Mouse (Mus musculus): ENCODE data around the gene Rnf4. TPM values are rescaled to one million over a fixed set of nuclear protein-coding genes. Genes with fewer than 3 reads are reported as not detected.
A peak's percentile ranks its signal among the peaks of the same experiment; 100 is the strongest.

The Rnf4 gene
- polyA plus RNA-seq, 1 experiment from 2014 or later = 165 TPM

DNA sequence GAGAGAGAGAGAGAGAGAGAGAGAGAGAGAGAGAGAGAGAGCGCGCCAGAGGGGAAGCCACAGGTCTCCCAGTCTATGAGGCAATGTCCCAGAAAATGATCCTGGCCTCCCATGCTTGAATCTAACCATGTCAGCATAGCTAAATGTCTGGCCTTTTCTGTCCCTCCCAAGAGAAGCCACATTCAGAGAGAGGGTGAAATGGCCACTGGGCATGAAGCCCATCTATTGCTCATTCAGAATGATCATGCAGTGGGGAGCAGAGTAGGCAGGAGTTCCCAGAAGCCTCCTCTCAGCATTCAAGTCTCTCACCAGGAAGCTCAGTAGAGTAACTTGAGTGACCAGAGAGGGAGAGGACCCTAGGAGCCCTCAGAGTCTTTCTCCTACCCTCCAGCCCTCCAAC, 40.9 kb upstream of the Rnf4 start:
- no peaks in the 10 kb centered on the region for H3K36me3 ChIP-seq (ENCODE audit: control insufficient read depth, insufficient read depth, low read length)
- H3K9ac ChIP-seq (ENCODE audit: low read length) = no peak overlapping the region
- no peak overlapping the region for H3K4me2 ChIP-seq (ENCODE audit: low read length)
- H3K4me3 ChIP-seq (ENCODE audit: low read depth, low read length) = no peak overlapping the region
- WGBS = 94% methylated on average over 2 of the region's 2 CpGs
- ATAC-seq (no peak), DNase-seq (ENCODE audit: low spot score) (no peak)
- H3K27me3 ChIP-seq (replicated peaks; ENCODE audit: control insufficient read depth, insufficient read depth, low read length) = no peaks in the 10 kb centered on the region
- no peaks in the 10 kb centered on the region for H3K4me1 ChIP-seq (ENCODE audit: control insufficient read depth, insufficient read depth, low read length)
- H3K27ac ChIP-seq (ENCODE audit: low read depth, low read length) = no peak overlapping the region
- no peaks in the 10 kb centered on the region for H3K9me3 ChIP-seq (replicated peaks; ENCODE audit: control insufficient read depth, low read length)

- no peak overlapping the region for H3K4me3 ChIP-seq (ENCODE audit: low read depth, low read length)
- no peaks in the 10 kb centered on the region for H3K36me3 ChIP-seq (ENCODE audit: control insufficient read depth, insufficient read depth, low read length)
- H3K9ac ChIP-seq (ENCODE audit: low read length) = no peak overlapping the region
- DNase-seq (ENCODE audit: low spot score) (peak; percentile 8), ATAC-seq (no peak)
- no peak overlapping the region for H3K4me2 ChIP-seq (ENCODE audit: low read length)
- WGBS = 53% methylated on average over 4 of the region's 4 CpGs
- no peaks in the 10 kb centered on the region for H3K4me1 ChIP-seq (ENCODE audit: control insufficient read depth, insufficient read depth, low read length)
- no peak overlapping the region for H3K27ac ChIP-seq (ENCODE audit: low read depth, low read length)
- H3K27me3 ChIP-seq (replicated peaks; ENCODE audit: control insufficient read depth, insufficient read depth, low read length) = no peaks in the 10 kb centered on the region
- no peaks in the 10 kb centered on the region for H3K9me3 ChIP-seq (replicated peaks; ENCODE audit: control insufficient read depth, low read length)
Measured at GRCm38 (mm10) chr5:34298061-34298460, 38.0 kb upstream of the Rnf4 start.

GRCm38 (mm10) chr5:34298937-34299535, 37.1 kb upstream of the Rnf4 start:
- H3K4me2 ChIP-seq (ENCODE audit: low read length) = no peak overlapping the region
- H3K27ac ChIP-seq (ENCODE audit: low read depth, low read length) = no peak overlapping the region
- no peak overlapping the region for H3K4me3 ChIP-seq (ENCODE audit: low read depth, low read length)
- ATAC-seq (no peak), DNase-seq (ENCODE audit: low spot score) (peak; percentile 4)
- no peaks in the 10 kb centered on the region for H3K36me3 ChIP-seq (ENCODE audit: control insufficient read depth, insufficient read depth, low read length)
- H3K4me1 ChIP-seq (ENCODE audit: control insufficient read depth, insufficient read depth, low read length) = no peaks in the 10 kb centered on the region
- H3K27me3 ChIP-seq (replicated peaks; ENCODE audit: control insufficient read depth, insufficient read depth, low read length) = no peaks in the 10 kb centered on the region
- no peaks in the 10 kb centered on the region for H3K9me3 ChIP-seq (replicated peaks; ENCODE audit: control insufficient read depth, low read length)
- 86% methylated on average over 10 of the region's 10 CpGs for WGBS
- no peak overlapping the region for H3K9ac ChIP-seq (ENCODE audit: low read length)

DNA sequence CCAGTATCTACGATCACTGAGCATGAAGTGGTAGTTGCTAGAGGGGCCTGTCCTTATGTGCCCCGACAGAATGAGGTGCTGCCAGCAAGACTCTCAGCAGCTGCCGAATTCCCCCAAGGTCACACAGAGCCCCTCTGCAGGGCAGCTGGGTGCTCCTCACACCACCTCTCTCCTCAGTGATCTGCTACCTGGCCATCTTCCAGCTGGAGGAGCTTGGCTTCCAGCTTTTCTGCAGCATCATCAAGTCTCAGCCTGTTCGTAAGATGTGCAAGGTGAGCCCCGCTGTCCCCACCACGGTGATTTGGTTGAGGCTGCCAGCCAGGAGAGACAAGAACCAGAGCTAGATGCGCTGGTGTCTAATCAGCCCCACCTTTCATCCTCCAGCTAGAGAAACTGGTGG, 33.7 kb upstream of the Rnf4 start:
- H3K36me3 ChIP-seq (ENCODE audit: control insufficient read depth, insufficient read depth, low read length) = no peaks in the 10 kb centered on the region
- H3K4me2 ChIP-seq (ENCODE audit: low read length) = no peak overlapping the region
- H3K27me3 ChIP-seq (replicated peaks; ENCODE audit: control insufficient read depth, insufficient read depth, low read length) = no peaks in the 10 kb centered on the region
- ATAC-seq (no peak), DNase-seq (ENCODE audit: low spot score) (no peak)
- H3K27ac ChIP-seq (ENCODE audit: low read depth, low read length) = no peak overlapping the region
- 86% methylated on average over 7 of the region's 7 CpGs for WGBS
- no peak overlapping the region for H3K4me3 ChIP-seq (ENCODE audit: low read depth, low read length)
- H3K4me1 ChIP-seq (ENCODE audit: control insufficient read depth, insufficient read depth, low read length) = no peaks in the 10 kb centered on the region
- no peak overlapping the region for H3K9ac ChIP-seq (ENCODE audit: low read length)
- no peaks in the 10 kb centered on the region for H3K9me3 ChIP-seq (replicated peaks; ENCODE audit: control insufficient read depth, low read length)

DNA sequence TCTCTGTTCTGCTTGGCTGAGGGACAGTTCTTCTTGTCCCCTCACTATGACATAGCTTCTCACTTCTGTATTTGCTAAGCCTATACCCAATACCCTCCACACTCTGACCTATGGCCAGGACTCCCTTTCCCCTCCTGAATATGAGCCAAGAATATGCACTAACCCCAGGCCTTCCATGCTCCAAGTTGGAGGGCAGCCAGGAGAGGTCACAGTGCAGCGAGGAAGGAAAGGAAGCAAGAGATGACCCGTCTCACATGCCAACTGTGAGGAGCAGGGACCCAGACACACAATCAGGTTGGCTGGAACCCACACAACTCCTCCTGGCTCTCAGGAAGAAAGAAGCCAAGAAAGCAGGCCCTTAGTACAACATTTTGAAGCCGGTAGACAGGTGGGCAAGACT, 27.1 kb upstream of the Rnf4 start:
- Histone ChIP-seq H3K36me3 (ENCODE audit: control insufficient read depth, insufficient read depth, low read length) (no peaks in the 10 kb centered on the region), H3K27ac (ENCODE audit: low read depth, low read length) (no peak overlapping the region), H3K27me3 (replicated peaks; ENCODE audit: control insufficient read depth, insufficient read depth, low read length) (no peaks in the 10 kb centered on the region), H3K4me1 (ENCODE audit: control insufficient read depth, insufficient read depth, low read length) (no peaks in the 10 kb centered on the region), H3K4me3 (ENCODE audit: low read depth, low read length) (no peak overlapping the region), H3K9me3 (replicated peaks; ENCODE audit: control insufficient read depth, low read length) (no peaks in the 10 kb centered on the region), H3K9ac (ENCODE audit: low read length) (no peak overlapping the region), H3K4me2 (ENCODE audit: low read length) (no peak overlapping the region)
- no peak for ATAC-seq
- no peak for DNase-seq (ENCODE audit: low spot score)
- 85% methylated on average over 3 of the region's 3 CpGs for WGBS

GRCm38 (mm10) chr5:34319491-34320034, 16.5 kb upstream of the Rnf4 start:
- Histone ChIP-seq H3K4me1 (ENCODE audit: control insufficient read depth, insufficient read depth, low read length) (no peaks in the 10 kb centered on the region), H3K9me3 (replicated peaks; ENCODE audit: control insufficient read depth, low read length) (no peaks in the 10 kb centered on the region), H3K4me3 (ENCODE audit: low read depth, low read length) (no peak overlapping the region), H3K9ac (ENCODE audit: low read length) (no peak overlapping the region), H3K27me3 (replicated peaks; ENCODE audit: control insufficient read depth, insufficient read depth, low read length) (no peaks in the 10 kb centered on the region), H3K27ac (ENCODE audit: low read depth, low read length) (no peak overlapping the region), H3K4me2 (ENCODE audit: low read length) (no peak overlapping the region), H3K36me3 (ENCODE audit: control insufficient read depth, insufficient read depth, low read length) (no peaks in the 10 kb centered on the region)
- 70% methylated on average over 2 of the region's 2 CpGs for WGBS
- DNase-seq (ENCODE audit: low spot score) = no peak
- ATAC-seq = no peak

GRCm38 (mm10) chr5:34321236-34321635, 14.9 kb upstream of the Rnf4 start:
- Histone ChIP-seq H3K27ac (ENCODE audit: low read depth, low read length) (no peak overlapping the region), H3K9ac (ENCODE audit: low read length) (no peak overlapping the region), H3K4me3 (ENCODE audit: low read depth, low read length) (no peak overlapping the region), H3K4me1 (ENCODE audit: control insufficient read depth, insufficient read depth, low read length) (peaks cover 3% of the 10 kb centered on the region), H3K27me3 (replicated peaks; ENCODE audit: control insufficient read depth, insufficient read depth, low read length) (no peaks in the 10 kb centered on the region), H3K36me3 (ENCODE audit: control insufficient read depth, insufficient read depth, low read length) (no peaks in the 10 kb centered on the region), H3K9me3 (replicated peaks; ENCODE audit: control insufficient read depth, low read length) (no peaks in the 10 kb centered on the region), H3K4me2 (ENCODE audit: low read length) (no peak overlapping the region)
- no peak for DNase-seq (ENCODE audit: low spot score)
- ATAC-seq = no peak
- 85% methylated on average over 4 of the region's 4 CpGs for WGBS

DNA sequence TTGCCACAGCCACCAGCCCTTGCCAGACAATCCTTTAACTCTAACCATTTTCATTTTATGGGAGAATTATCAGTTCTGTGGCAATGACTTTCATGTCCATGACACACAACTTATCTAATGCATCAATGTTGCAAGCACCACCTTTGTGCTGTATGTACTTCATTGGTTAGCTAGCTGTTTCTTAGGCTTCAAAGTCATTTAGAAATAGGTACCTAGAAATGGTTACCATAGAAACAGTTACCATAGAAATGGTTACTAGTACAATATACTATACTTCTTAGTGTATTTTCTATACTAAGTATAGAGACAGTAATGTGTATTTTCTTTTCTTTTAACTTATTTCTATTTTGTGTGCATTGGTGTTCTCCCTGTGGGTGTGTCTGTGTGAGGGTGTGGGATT, 10.8 kb upstream of the Rnf4 start:
- Histone ChIP-seq H3K36me3 (ENCODE audit: control insufficient read depth, insufficient read depth, low read length) (no peaks in the 10 kb centered on the region), H3K4me1 (ENCODE audit: control insufficient read depth, insufficient read depth, low read length) (peaks cover 4% of the 10 kb centered on the region), H3K27me3 (replicated peaks; ENCODE audit: control insufficient read depth, insufficient read depth, low read length) (no peaks in the 10 kb centered on the region), H3K4me3 (ENCODE audit: low read depth, low read length) (no peak overlapping the region), H3K4me2 (ENCODE audit: low read length) (no peak overlapping the region), H3K9me3 (replicated peaks; ENCODE audit: control insufficient read depth, low read length) (no peaks in the 10 kb centered on the region), H3K9ac (ENCODE audit: low read length) (no peak overlapping the region), H3K27ac (ENCODE audit: low read depth, low read length) (no peak overlapping the region)
- DNase-seq (ENCODE audit: low spot score) = peak; percentile 54
- ATAC-seq = no peak

DNA sequence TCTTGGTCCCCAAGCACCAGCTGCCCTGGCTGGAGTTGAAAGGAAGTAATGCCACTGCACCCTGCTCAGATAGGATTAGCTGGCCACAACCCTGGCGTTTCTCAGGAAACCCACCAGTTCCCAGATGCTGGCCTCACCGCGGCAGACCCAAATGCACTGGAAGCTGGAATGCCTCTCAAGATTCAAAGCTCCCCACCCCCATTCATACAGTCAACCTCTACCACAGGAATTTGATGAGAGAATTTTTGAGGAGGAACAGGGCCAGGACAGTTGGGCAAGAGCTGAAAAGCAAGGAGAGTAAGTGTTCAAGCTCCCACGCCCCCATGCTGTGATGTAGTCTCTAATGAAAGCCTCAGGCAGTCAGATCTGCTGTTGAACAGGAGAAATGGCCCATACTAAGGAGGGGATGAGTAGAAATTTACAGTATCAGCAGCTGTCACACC, 9.8 kb upstream of the Rnf4 start:
- DNase-seq (ENCODE audit: low spot score) (peak; percentile 28), ATAC-seq (no peak)
- WGBS = 16% methylated on average over 4 of the region's 4 CpGs
- Histone ChIP-seq H3K4me1 (ENCODE audit: control insufficient read depth, insufficient read depth, low read length) (peaks cover 4% of the 10 kb centered on the region), H3K36me3 (ENCODE audit: control insufficient read depth, insufficient read depth, low read length) (no peaks in the 10 kb centered on the region), H3K9ac (ENCODE audit: low read length) (peak overlapping the region; percentile 63; the same call in 1 of the 2 replicates), H3K27me3 (replicated peaks; ENCODE audit: control insufficient read depth, insufficient read depth, low read length) (no peaks in the 10 kb centered on the region), H3K4me2 (ENCODE audit: low read length) (no peak overlapping the region), H3K4me3 (ENCODE audit: low read depth, low read length) (no peak overlapping the region), H3K9me3 (replicated peaks; ENCODE audit: control insufficient read depth, low read length) (no peaks in the 10 kb centered on the region), H3K27ac (ENCODE audit: low read depth, low read length) (no peak overlapping the region)

All from forebrain, embryonic 14.5 days (tissue).